Mouse (Mus musculus) left cerebral cortex, postnatal 14 days (tissue): ENCODE data around the gene Fam189b. TPM values are rescaled to one million over a fixed set of nuclear protein-coding genes. Genes with fewer than 3 reads are reported as not detected.
A peak's percentile ranks its signal among the peaks of the same experiment; 100 is the strongest.
"Not testable (repeated sequence)": the region's sequence is repeated elsewhere in the genome, so short reads cannot be mapped to it uniquely, and the experiment has no call there.

Experiments used
- DNase-seq, 2 experiments: peaks; one replicate each; pipeline ENCODE4 v3.0.0; 2021 to 2022; ENCODE audit warnings: low spot score in 2 of 2, mixed read lengths in 1 of 2
- intact Hi-C: fragments of 180-260 bp; cut with DNase I; formaldehyde crosslinking; loops from one replicate; pipeline ENCODE4 v1.15.1; 2025
- long read RNA-seq, 2 experiments: library from polyadenylated mRNA; stranded (forward); transcript quantifications; one replicate each; pipeline ENCODE4 v2.0.0; 2021
- total RNA-seq, 2 experiments: library from RNA; stranded (reverse); gene quantifications; 2 replicates each; pipeline ENCODE4 v1.2.3; 2021

The Fam189b gene
- 10 to 100 TPM; 73.5 to 77.2 TPM for total RNA-seq
- long read RNA-seq, experiment 1, transcript Fam189b-201 (12 exons, 3,083 nt): major isoform, 13 of 57 reads
- long read RNA-seq, experiment 1, partial matches to known transcripts: 33 of 57 reads
- long read RNA-seq, experiment 1, other reads (novel, unspliced or antisense): 10 of 57 reads
- long read RNA-seq, experiment 2, transcript Fam189b-201 (12 exons, 3,083 nt): major isoform, 16 of 98 reads
- long read RNA-seq, experiment 2, partial matches to known transcripts: 8 of 98 reads
- long read RNA-seq, experiment 2, other reads (novel, unspliced or antisense): 68 of 98 reads

GRCm38 (mm10) chr3:89183058-89183958, at the start of gene Fam189b:
Gene Fam189b (plus strand): TSS chr3:89183143.
- intact Hi-C loops: no loop called here
- DNase-seq: peak; percentile 89 to 93

GRCm38 (mm10) chr3:89133752-89134151, 49.2 kb upstream of the Fam189b start:
- intact Hi-C loops: no loop called here
- DNase-seq: no peak

GRCm38 (mm10) chr3:89135958-89136357, 47.0 kb upstream of the Fam189b start, which contains the start of gene Pklr:
Gene Pklr (plus strand): TSS chr3:89136142.
- no peak for DNase-seq
- intact Hi-C loops: no loop called here

- intact Hi-C loops: no loop called here
- no peak for DNase-seq
These were observed 46.6 kb upstream of the Fam189b start for GRCm38 (mm10) chr3:89136365-89136764.

GRCm38 (mm10) chr3:89144821-89145220, 38.1 kb upstream of the Fam189b start:
- DNase-seq: no peak
- intact Hi-C loops: loop anchor here (10.0 kb wide), 1 partner anchor 200 kb away; no protein-coding TSS in a partner anchor

GRCm38 (mm10) chr3:89145566-89145965, 37.4 kb upstream of the Fam189b start:
- intact Hi-C loops: loop anchor here (10.0 kb wide), 1 partner anchor 201 kb away; no protein-coding TSS in a partner anchor

GRCm38 (mm10) chr3:89147101-89147978, 35.6 kb upstream of the Fam189b start:
- DNase-seq: no peak
- intact Hi-C loops: loop anchor here (10.0 kb wide), 1 partner anchor 203 kb away; no protein-coding TSS in a partner anchor

More at GRCm38 (mm10) chr3:89145566-89145965, 37.4 kb upstream of the Fam189b start:
- DNase-seq: no peak

GRCm38 (mm10) chr3:89147979-89148311, 35.0 kb upstream of the Fam189b start:
- DNase-seq: no peak
- intact Hi-C loops: loop anchor here (10.0 kb wide), 1 partner anchor 203 kb away; no protein-coding TSS in a partner anchor

GRCm38 (mm10) chr3:89148567-89148966, 34.4 kb upstream of the Fam189b start:
- intact Hi-C loops: loop anchor here (10.0 kb wide), 1 partner anchor 204 kb away; no protein-coding TSS in a partner anchor
- DNase-seq: no peak

GRCm38 (mm10) chr3:89152084-89152835, 30.7 kb upstream of the Fam189b start:
- intact Hi-C loops: no loop called here
- no peak for DNase-seq

- intact Hi-C loops: loop anchor here (5.0 kb wide), 1 partner anchor 40 kb away; no protein-coding TSS in a partner anchor
- DNase-seq: no peak
These were observed 26.0 kb upstream of the Fam189b start for GRCm38 (mm10) chr3:89156951-89157350.

- intact Hi-C loops: loop anchor here (5.0 kb wide), 1 partner anchor 41 kb away; no protein-coding TSS in a partner anchor
- no peak for DNase-seq
These were observed 24.3 kb upstream of the Fam189b start for GRCm38 (mm10) chr3:89158651-89159050.

GRCm38 (mm10) chr3:89159211-89159610, 23.7 kb upstream of the Fam189b start:
- intact Hi-C loops: loop anchor here (5.0 kb wide), 1 partner anchor 42 kb away; no protein-coding TSS in a partner anchor
- no peak for DNase-seq

- peak in 1 of 2 experiments; percentile 60 for DNase-seq
- intact Hi-C loops: loop anchor here (5.0 kb wide), 2 partner anchors 42 to 67 kb away; partner anchors contain the start of gene Rusc1
These were observed 23.2 kb upstream of the Fam189b start, which contains the start of gene Hcn3 for GRCm38 (mm10) chr3:89159616-89160344. Gene Hcn3 (minus strand): TSS chr3:89160196.

- not testable (repeated sequence) for DNase-seq
- intact Hi-C loops: loop anchor here (5.0 kb wide), 1 partner anchor 69 kb away; the partner anchor contains the start of gene Rusc1
These were observed 21.7 kb upstream of the Fam189b start for GRCm38 (mm10) chr3:89161207-89161606.

- DNase-seq: no peak
These were observed 21.2 kb upstream of the Fam189b start for GRCm38 (mm10) chr3:89161786-89162185.

GRCm38 (mm10) chr3:89163123-89163522, 19.8 kb upstream of the Fam189b start:
- intact Hi-C loops: loop anchor here (5.0 kb wide), 1 partner anchor 71 kb away; the partner anchor contains the start of gene Rusc1
- DNase-seq: no peak

More at GRCm38 (mm10) chr3:89161786-89162185, 21.2 kb upstream of the Fam189b start:
- intact Hi-C loops: loop anchor here (5.0 kb wide), 1 partner anchor 69 kb away; the partner anchor contains the start of gene Rusc1
